Mouse (Mus musculus) MEL (cell line): ENCODE measurements around the gene Sfxn1. TPM values are rescaled to one million over a fixed set of nuclear protein-coding genes. Genes with fewer than 3 reads are reported as not detected.
A peak's percentile ranks its signal among the peaks of the same experiment; 100 is the strongest.

Source experiments
- DNase-seq: peaks from one replicate; pipeline ENCODE4 v3.0.0; 2011; ENCODE audit warnings: low read depth, low spot score
- H3K27ac ChIP-seq: 2 replicates; pipeline ENCODE4 v1.5.1; 2012; ENCODE audit warnings: low read depth, mild to moderate bottlenecking, control low read depth, low read length, moderate library complexity; ENCODE audit not compliant: control insufficient read depth
- H3K27me3 ChIP-seq, 2 experiments: fragments of 150-350 bp in 1 of 2; sonication (generic) in 1 of 2; 2 replicates each; pipeline ENCODE4 v1.6.1; 2012; ENCODE audit warnings: low read length in 2 of 2, mild to moderate bottlenecking in 2 of 2, improper control_type of control experiment in 1 of 2, moderate library complexity in 1 of 2; ENCODE audit not compliant: insufficient read depth in 2 of 2, control insufficient read depth in 1 of 2
- H3K36me3 ChIP-seq, 2 experiments: 2 replicates each; pipeline ENCODE4 v1.6.1; 2012 to 2014; ENCODE audit warnings: low read length in 2 of 2, improper control_type of control experiment in 1 of 2, inconsistent platforms in 1 of 2, mild to moderate bottlenecking in 1 of 2; ENCODE audit not compliant: insufficient read depth in 2 of 2, control insufficient read depth in 1 of 2
- H3K4me1 ChIP-seq, 2 experiments: fragments of 150-350 bp in 1 of 2; sonication (generic) in 1 of 2; 2 replicates each; pipeline ENCODE4 v1.6.1; 2012; ENCODE audit warnings: low read length in 2 of 2, improper control_type of control experiment in 1 of 2, mild to moderate bottlenecking in 1 of 2; ENCODE audit not compliant: insufficient read depth in 2 of 2, control insufficient read depth in 1 of 2
- H3K4me3 ChIP-seq, 2 experiments: fragments of 150-350 bp in 1 of 2; sonication (generic) in 1 of 2; 2 replicates each; pipeline ENCODE4 v1.5.1; 2012; ENCODE audit warnings: low read depth in 2 of 2, low read length in 2 of 2, mild to moderate bottlenecking in 2 of 2, moderate library complexity in 2 of 2, control low read depth in 1 of 2, improper control_type of control experiment in 1 of 2; ENCODE audit not compliant: control insufficient read depth in 1 of 2, insufficient read depth in 1 of 2
- H3K79me2 ChIP-seq: 2 replicates; pipeline ENCODE4 v1.6.1; 2012; ENCODE audit warnings: mild to moderate bottlenecking, low read length, moderate library complexity; ENCODE audit not compliant: control insufficient read depth, poor library complexity, insufficient read depth
- H3K9ac ChIP-seq: 2 replicates; pipeline ENCODE4 v1.6.1; 2012; ENCODE audit warnings: low read depth, mild to moderate bottlenecking, control low read depth, low read length, moderate library complexity; ENCODE audit not compliant: control insufficient read depth, poor library complexity, severe bottlenecking
- H3K9me3 ChIP-seq: fragments of 150-350 bp; sonication (generic); replicated peaks from 2 replicates; pipeline ENCODE4 v1.6.1; 2012; ENCODE audit warnings: mild to moderate bottlenecking, low read length, improper control_type of control experiment, moderate library complexity; ENCODE audit not compliant: insufficient read depth
- BHLHE40 ChIP-seq: IDR thresholded peaks from 2 replicates; pipeline ENCODE4 v1.6.1; 2012; ENCODE audit warnings: low read depth, mild to moderate bottlenecking, inconsistent platforms, low read length, improper control_type of control experiment, borderline replicate concordance
- CHD1 ChIP-seq: IDR thresholded peaks from 2 replicates; pipeline ENCODE4 v1.6.1; 2012; ENCODE audit warnings: low read depth, mild to moderate bottlenecking, inconsistent platforms, low read length, improper control_type of control experiment
- CHD2 ChIP-seq: IDR thresholded peaks from 2 replicates; pipeline ENCODE4 v1.6.1; 2011; ENCODE audit warnings: low read length, improper control_type of control experiment
- CTCF ChIP-seq, 3 experiments: IDR thresholded peaks in 2 of 3; conservative IDR thresholded peaks in 1 of 3; 2 replicates each; pipeline ENCODE4 v1.5.1; 2011 to 2012; ENCODE audit warnings: low read length in 3 of 3, low read depth in 2 of 3, mild to moderate bottlenecking in 2 of 3, improper control_type of control experiment in 1 of 3, inconsistent platforms in 1 of 3, mixed read lengths in 1 of 3, moderate library complexity in 1 of 3; ENCODE audit not compliant: control insufficient read depth in 1 of 3, insufficient read depth in 1 of 3, poor library complexity in 1 of 3, severe bottlenecking in 1 of 3
- E2F4 ChIP-seq: IDR thresholded peaks from 2 replicates; pipeline ENCODE4 v1.6.1; 2011; ENCODE audit warnings: low read depth, low read length, improper control_type of control experiment, borderline replicate concordance
- ELF1 ChIP-seq: IDR thresholded peaks from 2 replicates; pipeline ENCODE4 v1.6.1; 2014; ENCODE audit warnings: low read depth, mild to moderate bottlenecking, inconsistent platforms, low read length, improper control_type of control experiment, moderate library complexity
- EP300 ChIP-seq, 2 experiments: IDR thresholded peaks; 2 replicates each; pipeline ENCODE4 v1.6.1; 2011; ENCODE audit warnings: improper control_type of control experiment in 2 of 2, low read length in 2 of 2, low read depth in 1 of 2, mild to moderate bottlenecking in 1 of 2
- ETS1 ChIP-seq: IDR thresholded peaks from 2 replicates; pipeline ENCODE4 v1.6.1; 2012; ENCODE audit warnings: low read depth, mild to moderate bottlenecking, inconsistent platforms, low read length, improper control_type of control experiment, moderate library complexity
- GABPA ChIP-seq: IDR thresholded peaks from 2 replicates; pipeline ENCODE4 v1.6.1; 2012; ENCODE audit warnings: low read depth, mild to moderate bottlenecking, inconsistent platforms, low read length, improper control_type of control experiment, moderate library complexity
- JUND ChIP-seq: IDR thresholded peaks from 2 replicates; pipeline ENCODE4 v1.6.1; 2011; ENCODE audit warnings: low read depth, mild to moderate bottlenecking, improper control_type of control experiment, low read length
- MAFK ChIP-seq: IDR thresholded peaks from 2 replicates; pipeline ENCODE4 v1.6.1; 2011; ENCODE audit warnings: low read depth, mild to moderate bottlenecking, low read length, improper control_type of control experiment, borderline replicate concordance
- MAX ChIP-seq: IDR thresholded peaks from 2 replicates; pipeline ENCODE4 v1.6.1; 2011; ENCODE audit warnings: low read length, improper control_type of control experiment
- MAZ ChIP-seq: IDR thresholded peaks from 2 replicates; pipeline ENCODE4 v1.6.1; 2012; ENCODE audit warnings: low read depth, mild to moderate bottlenecking, inconsistent platforms, low read length, improper control_type of control experiment
- MXI1 ChIP-seq: IDR thresholded peaks from 2 replicates; pipeline ENCODE4 v1.6.1; 2011; ENCODE audit warnings: mild to moderate bottlenecking, low read depth, low read length, improper control_type of control experiment
- NELFE ChIP-seq: IDR thresholded peaks from 2 replicates; pipeline ENCODE4 v1.6.1; 2011; ENCODE audit warnings: low read depth, low read length, improper control_type of control experiment
- NRF1 ChIP-seq: IDR thresholded peaks from 2 replicates; pipeline ENCODE4 v1.6.1; 2014; ENCODE audit warnings: low read depth, mild to moderate bottlenecking, inconsistent platforms, low read length, improper control_type of control experiment, moderate library complexity; ENCODE audit not compliant: poor library complexity, insufficient read depth, severe bottlenecking
- SIN3A ChIP-seq: IDR thresholded peaks from 2 replicates; pipeline ENCODE4 v1.6.1; 2012; ENCODE audit warnings: low read length, improper control_type of control experiment, inconsistent platforms
- SMC3 ChIP-seq: IDR thresholded peaks from 2 replicates; pipeline ENCODE4 v1.6.1; 2011; ENCODE audit warnings: low read depth, low read length, improper control_type of control experiment
- TBP ChIP-seq: IDR thresholded peaks from 2 replicates; pipeline ENCODE4 v1.8.0; 2011; ENCODE audit warnings: low read depth, low read length, improper control_type of control experiment
- TCF12 ChIP-seq: IDR thresholded peaks from 2 replicates; pipeline ENCODE4 v1.6.1; 2014; ENCODE audit warnings: low read depth, mild to moderate bottlenecking, inconsistent platforms, low read length, improper control_type of control experiment, moderate library complexity
- USF2 ChIP-seq, 2 experiments: IDR thresholded peaks; 2 replicates each; pipeline ENCODE4 v1.6.1; 2011 to 2012; ENCODE audit warnings: improper control_type of control experiment in 2 of 2, low read length in 2 of 2, borderline replicate concordance in 1 of 2, inconsistent platforms in 1 of 2, low read depth in 1 of 2, mild to moderate bottlenecking in 1 of 2; ENCODE audit not compliant: insufficient read depth in 1 of 2
- ZC3H11A ChIP-seq: IDR thresholded peaks from 2 replicates; pipeline ENCODE4 v1.6.1; 2012; ENCODE audit warnings: low read depth, mild to moderate bottlenecking, inconsistent platforms, low read length, improper control_type of control experiment
- ZKSCAN1 ChIP-seq: IDR thresholded peaks from 2 replicates; pipeline ENCODE4 v1.6.1; 2012; ENCODE audit warnings: low read depth, mild to moderate bottlenecking, inconsistent platforms, low read length, improper control_type of control experiment, moderate library complexity
- ZMIZ1 ChIP-seq: IDR thresholded peaks from 2 replicates; pipeline ENCODE4 v1.6.1; 2012; ENCODE audit warnings: low read depth, mild to moderate bottlenecking, inconsistent platforms, low read length, improper control_type of control experiment, moderate library complexity
- polyA plus RNA-seq, 2 experiments: library from polyadenylated mRNA; stranded (reverse) in 1 of 2; unstranded in 1 of 2; fragments of >175 nt in 1 of 2; fragments of >200 nt in 1 of 2; gene quantifications; 2 replicates each; pipeline versions ENCODE4 v1.2.1 to v1.2.4; 2012; ENCODE audit warnings: low replicate concordance in 2 of 2, low read depth in 1 of 2; ENCODE audit not compliant: insufficient read length in 2 of 2, insufficient read depth in 1 of 2, missing spikeins in 1 of 2
- total RNA-seq: library from RNA; depleted of rRNA; stranded (reverse); fragments of 300-350 nt; gene quantifications from 2 replicates; pipeline ENCODE4 v1.2.3, GENCODE M21; 2012

Gene Sfxn1
- total and polyA plus RNA-seq, 3 experiments: 42.8 to 74.6 TPM; not detected in 1

DNA sequence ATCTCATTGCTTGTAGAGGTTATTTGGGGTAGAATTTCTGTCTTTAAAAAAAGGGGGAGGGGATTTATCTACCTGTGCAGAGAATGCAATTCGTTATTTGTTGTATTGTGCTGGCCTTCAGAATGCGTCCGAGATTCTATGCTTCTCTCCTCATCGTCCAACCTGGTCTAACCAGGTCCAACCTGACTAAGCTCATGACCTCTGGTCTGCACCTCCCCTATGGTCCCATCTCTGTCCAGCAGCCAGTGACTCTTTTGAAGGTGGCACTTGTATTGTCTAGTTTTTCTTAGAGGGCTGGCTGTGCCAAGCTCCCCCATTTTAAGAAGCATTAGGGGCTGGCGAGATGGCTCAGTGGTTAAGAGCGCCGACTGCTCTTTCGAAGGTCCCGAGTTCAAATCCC, 658 bp upstream of the Sfxn1 start:
- H3K4me3 ChIP-seq: no peak overlapping the region
- H3K9ac ChIP-seq: no peak overlapping the region
- H3K27me3 ChIP-seq: peaks cover 0 to 6% of the 10 kb centered on the region in 2 experiments; a peak in 1 of 4 replicates
- no peak for DNase-seq
- H3K27ac ChIP-seq: no peak overlapping the region
- H3K79me2 ChIP-seq: peaks cover 41% of the 10 kb centered on the region
- TF ChIP-seq MAX (no peak), ETS1 (no peak), SIN3A (no peak), MAFK (no peak), SMC3 (no peak), ZC3H11A (no peak), NELFE (no peak)
- no peaks in the 10 kb centered on the region for H3K9me3 ChIP-seq
- H3K4me1 ChIP-seq: peaks cover 0 to 18% of the 10 kb centered on the region in 2 experiments; a peak in 3 of 4 replicates
- H3K36me3 ChIP-seq: peaks cover 6 to 9% of the 10 kb centered on the region in 2 experiments; a peak in 3 of 4 replicates

DNA sequence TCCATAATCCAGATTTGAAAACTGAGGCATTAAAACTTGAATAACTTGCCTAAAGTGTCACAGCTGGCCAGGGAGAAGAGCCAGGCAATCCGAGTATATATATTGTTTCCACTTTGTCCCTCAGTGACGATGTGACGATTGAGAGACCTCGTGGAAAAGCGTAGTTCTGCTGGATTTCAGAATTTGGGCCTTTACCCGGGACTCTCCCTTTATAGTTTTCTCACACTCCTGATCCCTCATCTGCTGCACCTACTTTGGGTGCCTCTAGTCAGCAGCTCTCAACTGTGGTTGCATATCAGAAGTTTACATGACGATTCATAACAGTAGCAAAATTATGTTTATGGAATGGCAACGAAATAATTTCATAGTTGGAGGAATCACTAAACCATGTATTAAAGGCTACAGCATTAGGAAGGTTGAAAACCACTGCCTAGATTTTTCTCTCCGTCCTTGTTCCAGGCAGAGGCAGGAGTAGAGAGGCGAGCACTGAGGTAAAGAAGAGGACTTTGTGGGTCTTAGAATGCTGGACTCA, 923 bp downstream of the Sfxn1 start:
- H3K4me3 ChIP-seq: peak overlapping the region; percentile 88 to 93
- peaks cover 0 to 2% of the 10 kb centered on the region in 2 experiments; a peak in 1 of 4 replicates for H3K27me3 ChIP-seq
- H3K9me3 ChIP-seq: no peaks in the 10 kb centered on the region
- peaks cover 0 to 18% of the 10 kb centered on the region in 2 experiments; a peak in 3 of 4 replicates for H3K4me1 ChIP-seq
- H3K36me3 ChIP-seq: peaks cover 10 to 11% of the 10 kb centered on the region in 2 experiments; a peak in 3 of 4 replicates
- peak; percentile 50 for DNase-seq
- peak overlapping the region; percentile 92 for H3K9ac ChIP-seq
- peaks cover 57% of the 10 kb centered on the region for H3K79me2 ChIP-seq
- H3K27ac ChIP-seq: peak overlapping the region; percentile 76
- no peak for TF ChIP-seq MAFK
- TF ChIP-seq CHD1: 0 out of 2 replicates have a peak, but pooled peaks have one; percentile 35
- TF ChIP-seq SIN3A: peak; percentile 35; the same call in 1 of the 2 replicates
- no peak for TF ChIP-seq BHLHE40
- no peak for TF ChIP-seq NRF1
- TF ChIP-seq, all 39 proteins: peak for 2

DNA sequence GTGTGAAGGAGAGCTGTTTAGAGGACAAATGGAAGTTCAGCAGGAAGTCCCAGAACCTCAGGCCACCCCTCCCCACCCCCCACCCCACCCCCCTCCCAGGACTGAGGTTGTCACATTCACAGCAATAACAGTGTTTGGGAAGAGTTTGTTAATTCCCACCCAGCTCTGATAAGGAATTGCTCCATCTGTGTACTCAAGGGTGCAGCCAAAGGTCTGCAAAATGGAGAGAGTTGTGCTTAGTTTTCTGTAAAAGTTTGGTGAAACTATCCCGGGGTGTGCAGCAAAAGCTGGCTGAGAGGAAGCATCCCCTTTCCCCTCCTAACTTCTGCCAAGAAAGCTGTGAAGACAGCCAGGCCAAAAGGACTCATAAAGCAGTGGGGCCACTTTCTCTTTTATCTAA, 1.4 kb downstream of the Sfxn1 start:
- H3K4me3 ChIP-seq: peak overlapping the region; percentile 88 to 93
- TF ChIP-seq EP300 (IDR thresholded peaks at IDR 0.05; ENCODE audit: low read depth in 1 of 2, low read length in 2 of 2) (no peak), ZKSCAN1 (no peak), MAZ (no peak), USF2 (IDR thresholded peaks at IDR 0.05; ENCODE audit: borderline replicate concordance in 1 of 2, insufficient read depth in 1 of 2, low read depth in 1 of 2, low read length in 2 of 2) (no peak), CHD2 (no peak), ETS1 (no peak), CTCF (IDR thresholded peaks at IDR 0.05 in 2 of 3, conservative IDR thresholded peaks at IDR 0.05 in 1 of 3; ENCODE audit: control insufficient read depth in 1 of 3, insufficient read depth in 1 of 3, low read depth in 2 of 3, low read length in 3 of 3, poor library complexity in 1 of 3, severe bottlenecking in 1 of 3) (no peak), TCF12 (no peak), TBP (no peak), JUND (no peak), ZC3H11A (no peak), NELFE (no peak), SMC3 (no peak), MXI1 (no peak), ELF1 (no peak), GABPA (no peak), ZMIZ1 (no peak), E2F4 (no peak)
- TF ChIP-seq, all 39 proteins: peak for 0
- Histone ChIP-seq H3K9ac (peak overlapping the region; percentile 92), H3K9me3 (no peaks in the 10 kb centered on the region), H3K79me2 (peaks cover 61% of the 10 kb centered on the region), H3K4me1 (peaks cover 0 to 18% of the 10 kb centered on the region in 2 experiments; a peak in 3 of 4 replicates), H3K27ac (peak overlapping the region; percentile 76), H3K36me3 (peaks cover 10 to 11% of the 10 kb centered on the region in 2 experiments; a peak in 3 of 4 replicates), H3K27me3 (peaks cover 0 to 1% of the 10 kb centered on the region in 2 experiments; a peak in 1 of 4 replicates)
- peak; percentile 51 for DNase-seq
